Mouse (Mus musculus): Measurements from ENCODE around the gene Mvb12b. TPM values are rescaled to one million over a fixed set of nuclear protein-coding genes. Genes with fewer than 3 reads are reported as not detected.
"Not testable (repeated sequence)": the region's sequence is repeated elsewhere in the genome, so short reads cannot be mapped to it uniquely, and the experiment has no call there.

The Mvb12b gene
- polyA plus RNA-seq, 1 experiment from 2014 or later = 12.4 TPM

GRCm38 (mm10) chr2:33918824-33919223, 31.1 kb upstream of the Mvb12b start:
- 0 out of 2 replicates have a peak, but pooled peaks cover 3% of the 10 kb centered on the region for H3K9me3 ChIP-seq (replicated peaks; ENCODE audit: control insufficient read depth, low read length)
- no peaks in the 10 kb centered on the region for H3K36me3 ChIP-seq (ENCODE audit: control insufficient read depth, insufficient read depth, low read length)
- no peak overlapping the region for H3K27ac ChIP-seq (ENCODE audit: low read depth, low read length)
- peaks cover 26% of the 10 kb centered on the region for H3K27me3 ChIP-seq (ENCODE audit: control insufficient read depth, insufficient read depth, low read length)
- H3K4me3 ChIP-seq (ENCODE audit: low read depth, low read length) = no peak overlapping the region
- WGBS (ENCODE audit: insufficient replicate concordance) = 69% methylated on average over 3 of the region's 3 CpGs
- H3K4me2 ChIP-seq = no peak overlapping the region
- H3K9ac ChIP-seq (ENCODE audit: low read depth, low read length) = no peak overlapping the region
- no peak for ATAC-seq (replicated peaks; ENCODE audit: insufficient number of reproducible peaks, low FRiP score, low TSS enrichment)
- peaks cover 6% of the 10 kb centered on the region for H3K4me1 ChIP-seq (ENCODE audit: control insufficient read depth, insufficient read depth, low read length)

GRCm38 (mm10) chr2:33918318-33918717, 30.6 kb upstream of the Mvb12b start:
- Histone ChIP-seq H3K4me2 (no peak overlapping the region), H3K27me3 (ENCODE audit: control insufficient read depth, insufficient read depth, low read length) (peaks cover 21% of the 10 kb centered on the region), H3K9me3 (replicated peaks; ENCODE audit: control insufficient read depth, low read length) (0 out of 2 replicates have a peak, but pooled peaks cover 3% of the 10 kb centered on the region)

GRCm38 (mm10) chr2:33916603-33917002, 28.9 kb upstream of the Mvb12b start:
- H3K9ac ChIP-seq (ENCODE audit: low read depth, low read length) = no peak overlapping the region
- H3K36me3 ChIP-seq (ENCODE audit: control insufficient read depth, insufficient read depth, low read length) = no peaks in the 10 kb centered on the region
- WGBS (ENCODE audit: insufficient replicate concordance) = 76% methylated on average over 11 of the region's 11 CpGs
- no peak overlapping the region for H3K4me2 ChIP-seq
- H3K27me3 ChIP-seq (ENCODE audit: control insufficient read depth, insufficient read depth, low read length) = peaks cover 10% of the 10 kb centered on the region
- ATAC-seq (replicated peaks; ENCODE audit: insufficient number of reproducible peaks, low FRiP score, low TSS enrichment) = no peak
- 0 out of 2 replicates have a peak, but pooled peaks cover 3% of the 10 kb centered on the region for H3K9me3 ChIP-seq (replicated peaks; ENCODE audit: control insufficient read depth, low read length)
- no peak overlapping the region for H3K4me3 ChIP-seq (ENCODE audit: low read depth, low read length)
- no peak overlapping the region for H3K27ac ChIP-seq (ENCODE audit: low read depth, low read length)
- H3K4me1 ChIP-seq (ENCODE audit: control insufficient read depth, insufficient read depth, low read length) = peaks cover 6% of the 10 kb centered on the region

More at GRCm38 (mm10) chr2:33918318-33918717, 30.6 kb upstream of the Mvb12b start:
- 58% methylated on average over 6 of the region's 6 CpGs for WGBS (ENCODE audit: insufficient replicate concordance)
- no peak overlapping the region for H3K9ac ChIP-seq (ENCODE audit: low read depth, low read length)
- peaks cover 6% of the 10 kb centered on the region for H3K4me1 ChIP-seq (ENCODE audit: control insufficient read depth, insufficient read depth, low read length)
- no peak overlapping the region for H3K4me3 ChIP-seq (ENCODE audit: low read depth, low read length)
- no peaks in the 10 kb centered on the region for H3K36me3 ChIP-seq (ENCODE audit: control insufficient read depth, insufficient read depth, low read length)
- no peak overlapping the region for H3K27ac ChIP-seq (ENCODE audit: low read depth, low read length)
- no peak for ATAC-seq (replicated peaks; ENCODE audit: insufficient number of reproducible peaks, low FRiP score, low TSS enrichment)

- Histone ChIP-seq H3K4me2 (no peak overlapping the region), H3K9me3 (replicated peaks; ENCODE audit: control insufficient read depth, low read length) (0 out of 2 replicates have a peak, but pooled peaks cover 3% of the 10 kb centered on the region), H3K4me1 (ENCODE audit: control insufficient read depth, insufficient read depth, low read length) (peaks cover 4% of the 10 kb centered on the region), H3K9ac (ENCODE audit: low read depth, low read length) (no peak overlapping the region), H3K36me3 (ENCODE audit: control insufficient read depth, insufficient read depth, low read length) (no peaks in the 10 kb centered on the region), H3K27me3 (ENCODE audit: control insufficient read depth, insufficient read depth, low read length) (no peaks in the 10 kb centered on the region; the same call in none of the 2 replicates), H3K27ac (ENCODE audit: low read depth, low read length) (no peak overlapping the region), H3K4me3 (ENCODE audit: low read depth, low read length) (no peak overlapping the region)
- ATAC-seq (replicated peaks; ENCODE audit: insufficient number of reproducible peaks, low FRiP score, low TSS enrichment) = no peak
- WGBS (ENCODE audit: insufficient replicate concordance) = 54% methylated on average over 8 of the region's 8 CpGs
These were observed 27.3 kb upstream of the Mvb12b start for GRCm38 (mm10) chr2:33914998-33915397.

- ATAC-seq (replicated peaks; ENCODE audit: insufficient number of reproducible peaks, low FRiP score, low TSS enrichment) = no peak
- 60% methylated on average over 3 of the region's 3 CpGs for WGBS (ENCODE audit: insufficient replicate concordance)
- no peak overlapping the region for H3K4me3 ChIP-seq (ENCODE audit: low read depth, low read length)
These were observed 26.6 kb upstream of the Mvb12b start for GRCm38 (mm10) chr2:33914334-33914733.

GRCm38 (mm10) chr2:33913598-33913997, 25.9 kb upstream of the Mvb12b start:
- H3K36me3 ChIP-seq (ENCODE audit: control insufficient read depth, insufficient read depth, low read length); H3K27me3 ChIP-seq (ENCODE audit: control insufficient read depth, insufficient read depth, low read length); H3K27ac ChIP-seq (ENCODE audit: low read depth, low read length); H3K4me1 ChIP-seq (ENCODE audit: control insufficient read depth, insufficient read depth, low read length); H3K9me3 ChIP-seq (replicated peaks; ENCODE audit: control insufficient read depth, low read length); H3K4me3 ChIP-seq (ENCODE audit: low read depth, low read length); ATAC-seq (replicated peaks; ENCODE audit: insufficient number of reproducible peaks, low FRiP score, low TSS enrichment); H3K9ac ChIP-seq (ENCODE audit: low read depth, low read length); H3K4me2 ChIP-seq: not testable (repeated sequence)
- WGBS (ENCODE audit: insufficient replicate concordance) = 60% methylated on average over 1 of the region's 1 CpGs

More at GRCm38 (mm10) chr2:33914334-33914733, 26.6 kb upstream of the Mvb12b start:
- Histone ChIP-seq H3K36me3 (ENCODE audit: control insufficient read depth, insufficient read depth, low read length) (no peaks in the 10 kb centered on the region), H3K27me3 (ENCODE audit: control insufficient read depth, insufficient read depth, low read length) (no peaks in the 10 kb centered on the region; the same call in none of the 2 replicates), H3K9me3 (replicated peaks; ENCODE audit: control insufficient read depth, low read length) (0 out of 2 replicates have a peak, but pooled peaks cover 3% of the 10 kb centered on the region), H3K4me1 (ENCODE audit: control insufficient read depth, insufficient read depth, low read length) (no peaks in the 10 kb centered on the region; the same call in 1 of the 2 replicates), H3K4me2 (no peak overlapping the region), H3K27ac (ENCODE audit: low read depth, low read length) (no peak overlapping the region), H3K9ac (ENCODE audit: low read depth, low read length) (no peak overlapping the region)

- no peak overlapping the region for H3K27ac ChIP-seq (ENCODE audit: low read depth, low read length)
- ATAC-seq (replicated peaks; ENCODE audit: insufficient number of reproducible peaks, low FRiP score, low TSS enrichment) = no peak
- H3K9ac ChIP-seq (ENCODE audit: low read depth, low read length) = no peak overlapping the region
- H3K36me3 ChIP-seq (ENCODE audit: control insufficient read depth, insufficient read depth, low read length) = no peaks in the 10 kb centered on the region
- H3K4me3 ChIP-seq (ENCODE audit: low read depth, low read length) = no peak overlapping the region
- H3K4me2 ChIP-seq = no peak overlapping the region
- H3K4me1 ChIP-seq (ENCODE audit: control insufficient read depth, insufficient read depth, low read length) = no peaks in the 10 kb centered on the region; the same call in 1 of the 2 replicates
- no peaks in the 10 kb centered on the region for H3K9me3 ChIP-seq (replicated peaks; ENCODE audit: control insufficient read depth, low read length)
- H3K27me3 ChIP-seq (ENCODE audit: control insufficient read depth, insufficient read depth, low read length) = no peaks in the 10 kb centered on the region; the same call in none of the 2 replicates
- WGBS (ENCODE audit: insufficient replicate concordance) = 65% methylated on average over 3 of the region's 3 CpGs
These were observed 25.0 kb upstream of the Mvb12b start for GRCm38 (mm10) chr2:33912741-33913140.

- ATAC-seq (replicated peaks; ENCODE audit: insufficient number of reproducible peaks, low FRiP score, low TSS enrichment) = peak; percentile 39; the same call in 1 of the 2 replicates
- H3K9me3 ChIP-seq (replicated peaks; ENCODE audit: control insufficient read depth, low read length) = no peaks in the 10 kb centered on the region
- peaks cover 3% of the 10 kb centered on the region; the same call in 1 of the 2 replicates for H3K4me1 ChIP-seq (ENCODE audit: control insufficient read depth, insufficient read depth, low read length)
- H3K9ac ChIP-seq (ENCODE audit: low read depth, low read length) = no peak overlapping the region
- peak overlapping the region; percentile 68 for H3K27ac ChIP-seq (ENCODE audit: low read depth, low read length)
- no peaks in the 10 kb centered on the region for H3K36me3 ChIP-seq (ENCODE audit: control insufficient read depth, insufficient read depth, low read length)
- no peak overlapping the region for H3K4me2 ChIP-seq
- H3K27me3 ChIP-seq (ENCODE audit: control insufficient read depth, insufficient read depth, low read length) = peaks cover 3% of the 10 kb centered on the region
- 45% methylated on average over 8 of the region's 8 CpGs for whole genome bisulfite sequencing (ENCODE audit: insufficient replicate concordance)
- no peak overlapping the region for H3K4me3 ChIP-seq (ENCODE audit: low read depth, low read length)
These were observed 20.6 kb upstream of the Mvb12b start for GRCm38 (mm10) chr2:33908374-33908773.

- Histone ChIP-seq H3K27me3 (ENCODE audit: control insufficient read depth, insufficient read depth, low read length) (peaks cover 3% of the 10 kb centered on the region), H3K27ac (ENCODE audit: low read depth, low read length) (no peak overlapping the region), H3K4me3 (ENCODE audit: low read depth, low read length) (no peak overlapping the region), H3K4me1 (ENCODE audit: control insufficient read depth, insufficient read depth, low read length) (peaks cover 7% of the 10 kb centered on the region; the same call in 1 of the 2 replicates), H3K36me3 (ENCODE audit: control insufficient read depth, insufficient read depth, low read length) (no peaks in the 10 kb centered on the region), H3K9me3 (replicated peaks; ENCODE audit: control insufficient read depth, low read length) (no peaks in the 10 kb centered on the region), H3K9ac (ENCODE audit: low read depth, low read length) (no peak overlapping the region), H3K4me2 (no peak overlapping the region)
- 82% methylated on average over 6 of the region's 6 CpGs for WGBS (ENCODE audit: insufficient replicate concordance)
- no peak for ATAC-seq (replicated peaks; ENCODE audit: insufficient number of reproducible peaks, low FRiP score, low TSS enrichment)
These were observed 19.4 kb upstream of the Mvb12b start for GRCm38 (mm10) chr2:33907174-33907573.

Data from heart, embryonic 11.5 days (tissue).